Mouse (Mus musculus) heart, embryonic 11.5 days (tissue): ENCODE measurements at regions not wholly inside any gene's neighbourhood (a gene's known extent, or its start where the extent isn't known, plus 50 kb on each side); places are given as distances from the start of the nearest gene placed in this dataset.
"Not testable (repeated sequence)": the region's sequence is repeated elsewhere in the genome, so short reads cannot be mapped to it uniquely, and the experiment has no call there.

Experiments
- ATAC-seq: fragments of 200-750 bp; cut with Nextera tagmentation; replicated peaks from 2 replicates; pipeline ENCODE4 v1.8.0; 2017; ENCODE audit warnings: moderate library complexity; ENCODE audit not compliant: insufficient number of reproducible peaks, low FRiP score, low TSS enrichment
- H3K27ac ChIP-seq: fragments of 300-500 bp; sonication (generic); 2 replicates; pipeline ENCODE4 v1.5.1; 2014; ENCODE audit warnings: mild to moderate bottlenecking, low read depth, low read length
- H3K27me3 ChIP-seq: fragments of 300-500 bp; sonication (generic); 2 replicates; pipeline ENCODE4 v1.6.1; 2014; ENCODE audit warnings: mild to moderate bottlenecking, low read length, mixed read lengths; ENCODE audit not compliant: control insufficient read depth, insufficient read depth
- H3K36me3 ChIP-seq: fragments of 300-500 bp; sonication (generic); 2 replicates; pipeline ENCODE4 v1.6.1; 2014; ENCODE audit warnings: mild to moderate bottlenecking, low read length, moderate library complexity, mixed read lengths; ENCODE audit not compliant: control insufficient read depth, insufficient read depth
- H3K4me1 ChIP-seq: fragments of 300-500 bp; sonication (generic); 2 replicates; pipeline ENCODE4 v1.6.1; 2014; ENCODE audit warnings: low read length; ENCODE audit not compliant: control insufficient read depth, insufficient read depth
- H3K4me2 ChIP-seq: fragments of 300-500 bp; sonication (generic); 2 replicates; pipeline ENCODE4 v1.6.1; 2014; ENCODE audit warnings: mild to moderate bottlenecking, moderate library complexity
- H3K4me3 ChIP-seq: fragments of 300-500 bp; sonication (generic); 2 replicates; pipeline ENCODE4 v1.5.1; 2014; ENCODE audit warnings: low read depth, low read length
- H3K9ac ChIP-seq: fragments of 300-500 bp; sonication (generic); 2 replicates; pipeline ENCODE4 v1.6.1; 2014; ENCODE audit warnings: mild to moderate bottlenecking, low read depth, low read length, moderate library complexity
- H3K9me3 ChIP-seq: fragments of 300-500 bp; sonication (generic); replicated peaks from 2 replicates; pipeline ENCODE4 v1.6.1; 2016; ENCODE audit warnings: low read length; ENCODE audit not compliant: control insufficient read depth
- WGBS: fragments of 180-500 bp; shearing (Covaris S2); extraction: QIAGEN DNeasy Blood & Tissue Kit; methylation state at CpG from one replicate; pipeline ENCODE4 v1.1.7; 2014; ENCODE audit not compliant: insufficient replicate concordance; 5-methylcytosine and 5-hydroxymethylcytosine counted together

DNA sequence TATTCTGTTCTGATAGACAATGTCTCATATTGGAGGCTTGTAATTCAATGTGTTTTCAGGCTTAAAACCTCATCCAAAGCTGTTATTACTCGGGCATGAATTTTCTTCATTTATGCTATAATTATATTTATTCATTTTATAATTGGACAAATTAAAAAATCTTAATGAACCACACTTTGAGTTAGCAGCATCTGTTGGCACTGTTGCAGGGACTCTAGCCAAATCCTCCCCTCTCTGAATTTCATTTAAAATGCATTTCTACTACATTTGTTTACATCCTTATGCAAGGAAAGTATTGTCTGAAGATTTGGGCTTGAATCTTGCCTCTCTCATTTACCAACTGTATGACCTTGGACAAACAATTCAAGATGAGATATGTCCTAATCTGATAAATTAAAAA is 874.2 kb upstream of the Kirrel3 start:
- Histone ChIP-seq H3K4me2 (no peak overlapping the region), H3K27me3 (no peaks in the 10 kb centered on the region), H3K27ac (no peak overlapping the region), H3K9ac (no peak overlapping the region), H3K4me1 (no peaks in the 10 kb centered on the region), H3K4me3 (no peak overlapping the region), H3K9me3 (no peaks in the 10 kb centered on the region), H3K36me3 (no peaks in the 10 kb centered on the region)
- 60% methylated on average over 1 of the region's 1 CpGs for WGBS
- ATAC-seq, result no peak

DNA sequence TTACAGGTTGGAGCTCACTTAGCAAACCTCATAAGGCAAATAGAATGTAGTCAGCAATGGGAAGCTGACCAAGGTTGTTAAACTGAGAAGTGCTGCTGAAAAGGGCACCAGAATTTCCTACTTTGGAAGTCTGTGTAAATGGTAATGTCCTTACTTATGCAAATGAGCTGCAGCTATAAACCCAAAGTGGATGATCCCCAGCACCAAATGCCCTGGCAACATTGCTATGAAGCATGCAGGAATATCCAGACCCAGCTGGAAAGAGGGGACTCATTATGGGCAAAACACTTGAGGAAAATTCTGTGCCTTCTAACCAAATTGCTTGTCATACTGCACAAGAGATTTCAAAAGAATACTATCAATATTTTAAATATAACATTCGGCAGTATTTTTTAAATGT is 861.3 kb upstream of the Kirrel3 start:
- H3K36me3 ChIP-seq, result no peaks in the 10 kb centered on the region
- WGBS, result 86% methylated on average over 1 of the region's 1 CpGs
- no peak overlapping the region for H3K27ac ChIP-seq
- no peak overlapping the region for H3K9ac ChIP-seq
- no peaks in the 10 kb centered on the region for H3K9me3 ChIP-seq
- H3K27me3 ChIP-seq, result no peaks in the 10 kb centered on the region
- no peak overlapping the region for H3K4me3 ChIP-seq
- ATAC-seq, result no peak
- no peak overlapping the region for H3K4me2 ChIP-seq
- H3K4me1 ChIP-seq, result no peaks in the 10 kb centered on the region

DNA sequence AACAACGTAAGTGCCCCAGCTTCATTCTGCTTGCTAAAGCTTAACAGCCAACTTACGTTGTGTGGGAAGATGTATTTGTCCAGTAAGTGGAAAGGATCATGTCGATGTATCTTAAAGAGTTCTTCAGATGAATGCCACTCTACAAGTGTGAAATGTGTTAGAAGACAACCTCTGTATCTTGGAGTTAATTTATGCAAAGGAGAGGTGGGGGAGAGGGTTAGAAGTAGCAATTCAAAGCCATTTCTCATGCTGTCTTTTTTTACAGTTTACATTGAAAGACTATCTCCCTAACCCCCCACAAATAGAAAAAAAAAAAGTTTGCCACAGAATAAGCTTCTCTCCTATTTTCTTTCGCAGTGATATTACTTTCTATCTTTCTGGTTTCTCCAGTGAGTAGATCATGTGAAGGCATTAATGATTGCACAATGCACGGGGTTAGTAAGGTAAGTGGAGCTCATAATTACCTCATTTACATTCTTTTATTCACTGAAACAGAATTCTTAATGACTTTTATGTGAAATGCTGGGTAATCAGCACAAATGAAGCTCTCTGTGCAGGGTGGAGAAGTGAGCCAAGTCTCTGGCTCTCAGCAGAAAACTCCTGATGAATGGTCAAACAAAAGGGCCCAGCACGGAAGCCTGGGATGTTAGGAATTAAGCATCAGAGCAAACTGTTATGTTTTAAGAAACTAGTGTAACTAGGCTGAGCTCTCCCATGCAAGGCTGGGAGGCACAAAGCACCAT is 855.8 kb upstream of the Kirrel3 start:
- Histone ChIP-seq H3K27me3 (no peaks in the 10 kb centered on the region), H3K4me3 (no peak overlapping the region), H3K4me1 (no peaks in the 10 kb centered on the region), H3K36me3 (no peaks in the 10 kb centered on the region), H3K9ac (no peak overlapping the region), H3K27ac (no peak overlapping the region), H3K4me2 (no peak overlapping the region), H3K9me3 (no peaks in the 10 kb centered on the region)
- no peak for ATAC-seq
- WGBS, result 68% methylated on average over 6 of the region's 6 CpGs

DNA sequence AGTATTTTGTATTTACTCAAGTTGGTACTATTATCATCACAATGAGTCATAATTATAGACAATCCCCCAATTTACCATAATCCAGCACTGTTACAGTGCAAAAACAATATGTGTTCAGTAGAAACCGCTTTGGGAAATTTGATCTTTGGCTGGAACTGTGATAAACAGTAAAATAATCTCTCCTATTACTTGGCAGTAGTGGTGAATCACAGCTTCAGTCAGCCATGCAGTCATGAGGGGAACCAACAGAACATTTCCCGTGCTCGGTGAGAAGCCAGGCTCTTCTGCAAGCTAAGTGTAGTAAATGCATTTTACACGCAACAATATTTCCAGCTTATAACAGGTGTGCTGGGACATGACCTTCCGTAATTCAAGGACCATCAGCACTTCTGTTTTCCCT is 822.7 kb upstream of the Kirrel3 start:
- no peak overlapping the region for H3K4me2 ChIP-seq
- H3K27ac ChIP-seq, result no peak overlapping the region
- H3K4me3 ChIP-seq, result no peak overlapping the region
- WGBS, result 82% methylated on average over 5 of the region's 5 CpGs
- H3K4me1 ChIP-seq, result no peaks in the 10 kb centered on the region
- no peak for ATAC-seq
- no peaks in the 10 kb centered on the region; the same call in 1 of the 2 replicates for H3K9me3 ChIP-seq
- H3K9ac ChIP-seq, result no peak overlapping the region
- H3K36me3 ChIP-seq, result no peaks in the 10 kb centered on the region
- no peaks in the 10 kb centered on the region for H3K27me3 ChIP-seq

DNA sequence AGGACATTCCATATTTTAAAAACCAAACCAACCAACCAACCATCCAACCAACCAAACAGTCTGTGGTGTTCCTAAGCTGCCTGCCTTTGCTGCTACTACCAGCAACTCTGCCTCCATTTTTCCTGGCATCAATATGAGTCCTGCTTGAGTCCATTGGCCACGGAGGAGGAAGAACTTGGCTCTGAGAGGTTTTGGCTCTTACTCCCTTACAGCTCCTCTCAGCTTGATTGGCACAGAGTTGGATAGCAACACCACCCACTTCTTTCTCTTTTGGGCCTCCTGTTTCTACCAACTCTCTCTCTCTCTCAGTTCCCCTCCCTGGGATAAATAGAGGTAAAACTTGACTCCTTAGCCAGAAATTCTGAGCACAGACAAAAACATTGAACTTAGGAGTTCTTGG is 804.6 kb upstream of the Kirrel3 start:
- Histone ChIP-seq H3K27ac (no peak overlapping the region), H3K4me1 (no peaks in the 10 kb centered on the region), H3K9ac (no peak overlapping the region), H3K4me3 (no peak overlapping the region), H3K9me3 (no peaks in the 10 kb centered on the region), H3K36me3 (no peaks in the 10 kb centered on the region), H3K27me3 (no peaks in the 10 kb centered on the region), H3K4me2 (no peak overlapping the region)
- 73% methylated on average over 1 of the region's 1 CpGs for WGBS
- ATAC-seq, result no peak

DNA sequence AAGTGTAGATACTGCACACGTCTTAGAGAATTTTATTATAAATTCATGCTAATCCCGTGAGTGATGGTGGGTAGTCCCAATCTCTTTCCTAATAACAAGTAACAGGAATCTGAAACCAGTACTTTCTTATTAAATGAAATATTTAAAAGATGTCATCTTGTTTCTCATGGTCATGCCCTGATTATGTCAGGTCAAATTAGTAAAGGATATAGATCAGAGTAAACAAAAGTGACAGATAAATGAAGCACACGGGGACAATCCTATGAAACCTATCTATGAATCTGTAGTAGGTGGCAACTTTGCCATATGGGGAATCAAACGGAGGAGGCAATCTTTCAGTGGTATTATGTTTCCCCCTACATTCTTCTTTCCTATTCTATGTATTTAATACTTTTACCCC is 794.0 kb upstream of the Kirrel3 start:
- H3K4me1 ChIP-seq, result no peaks in the 10 kb centered on the region
- no peak for ATAC-seq
- H3K4me3 ChIP-seq, result no peak overlapping the region
- H3K9ac ChIP-seq, result no peak overlapping the region
- no peak overlapping the region for H3K4me2 ChIP-seq
- no peaks in the 10 kb centered on the region for H3K27me3 ChIP-seq
- H3K27ac ChIP-seq, result no peak overlapping the region
- H3K36me3 ChIP-seq, result no peaks in the 10 kb centered on the region
- 76% methylated on average over 4 of the region's 4 CpGs for WGBS
- no peaks in the 10 kb centered on the region for H3K9me3 ChIP-seq

DNA sequence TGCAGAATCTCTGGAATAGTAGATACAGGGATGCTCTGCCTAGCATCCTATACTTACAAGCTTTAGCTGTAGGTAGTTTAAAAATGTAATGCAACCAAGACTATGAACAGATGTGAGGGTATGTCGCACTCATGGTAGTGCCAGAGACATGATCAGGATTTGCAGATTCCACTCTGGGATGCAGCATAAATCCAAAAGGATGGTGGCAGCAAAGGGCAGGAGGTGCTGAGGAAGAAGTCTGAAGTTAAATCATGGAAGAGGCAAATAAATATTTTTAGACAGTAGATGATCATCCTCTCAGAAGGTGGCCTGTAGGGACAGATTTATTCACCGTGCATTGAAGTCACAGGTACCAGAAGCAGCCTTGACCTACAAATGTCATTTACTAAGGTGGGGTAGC is 768.1 kb upstream of the Kirrel3 start:
- no peaks in the 10 kb centered on the region for H3K9me3 ChIP-seq
- H3K4me2 ChIP-seq, result no peak overlapping the region
- no peak for ATAC-seq
- no peak overlapping the region for H3K9ac ChIP-seq
- no peak overlapping the region for H3K27ac ChIP-seq
- no peaks in the 10 kb centered on the region for H3K36me3 ChIP-seq
- H3K4me1 ChIP-seq, result 0 out of 2 replicates have a peak, but pooled peaks cover 9% of the 10 kb centered on the region
- 79% methylated on average over 2 of the region's 2 CpGs for WGBS
- H3K4me3 ChIP-seq, result no peak overlapping the region
- H3K27me3 ChIP-seq, result no peaks in the 10 kb centered on the region

DNA sequence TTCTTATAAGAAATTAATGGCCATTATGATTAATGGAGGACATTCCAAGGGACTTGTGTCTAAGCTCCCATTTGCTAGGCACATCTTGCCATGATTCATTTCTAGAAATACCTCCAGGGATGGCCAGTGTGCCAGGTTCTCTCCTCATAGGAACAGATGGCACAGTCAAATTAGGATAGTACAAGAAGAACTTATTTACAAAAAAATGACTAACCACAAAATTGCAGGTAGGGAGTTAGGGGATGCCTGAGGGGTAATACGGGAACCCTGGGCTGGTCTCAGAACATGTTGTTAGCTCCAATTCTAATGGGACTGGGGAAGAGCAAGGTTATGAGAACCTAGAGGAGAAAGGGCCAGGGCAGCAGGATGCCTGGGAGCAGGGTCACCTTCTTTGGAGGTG is 760.9 kb upstream of the Kirrel3 start:
- no peak overlapping the region for H3K9ac ChIP-seq
- no peak for ATAC-seq
- no peaks in the 10 kb centered on the region for H3K9me3 ChIP-seq
- no peaks in the 10 kb centered on the region for H3K27me3 ChIP-seq
- H3K36me3 ChIP-seq, result no peaks in the 10 kb centered on the region
- H3K4me1 ChIP-seq, result no peaks in the 10 kb centered on the region
- H3K27ac ChIP-seq, result no peak overlapping the region
- H3K4me3 ChIP-seq, result no peak overlapping the region
- 77% methylated on average over 1 of the region's 1 CpGs for WGBS
- H3K4me2 ChIP-seq, result no peak overlapping the region

DNA sequence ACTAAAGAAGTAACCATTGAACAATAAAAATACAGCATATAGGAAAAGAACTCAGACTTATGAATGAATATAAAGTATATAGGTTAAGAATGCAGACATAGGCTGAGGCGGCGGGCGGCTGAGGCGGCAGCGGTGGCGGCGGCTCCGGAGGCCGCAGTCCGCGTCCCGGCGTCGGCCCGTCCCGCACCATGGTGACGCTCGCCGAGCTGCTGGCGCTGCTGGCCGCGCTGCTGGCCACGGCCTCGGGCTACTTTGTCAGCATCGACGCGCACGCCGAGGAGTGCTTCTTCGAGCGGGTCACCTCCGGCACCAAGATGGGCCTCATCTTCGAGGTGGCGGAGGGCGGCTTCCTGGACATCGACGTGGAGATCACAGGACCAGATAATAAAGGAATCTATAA is 757.6 kb upstream of the Kirrel3 start:
- not testable (repeated sequence) for ATAC-seq, H3K27ac ChIP-seq, H3K9me3 ChIP-seq, H3K4me2 ChIP-seq, H3K4me1 ChIP-seq, H3K36me3 ChIP-seq, H3K9ac ChIP-seq, H3K27me3 ChIP-seq, H3K4me3 ChIP-seq
- 61% methylated on average over 10 of the region's 37 CpGs for WGBS
